Mouse (Mus musculus) yolk sac, embryonic 10.5 days (tissue): ENCODE results near the gene Mxd3.

Source experiments
- DNase-seq: peaks from one replicate; pipeline ENCODE4 v3.0.0-alpha.2; 2017; ENCODE audit warnings: low spot score

Mxd3 gene

GRCm38 (mm10) chr13:55332331-55332730 lies 2.7 kb upstream of the Mxd3 start:
- DNase-seq: no peak

GRCm38 (mm10) chr13:55330567-55331400 lies 1.2 kb upstream of the Mxd3 start:
- no peak for DNase-seq

- DNase-seq: no peak
These were observed 427 bp downstream of the Mxd3 start for GRCm38 (mm10) chr13:55329109-55329682.

- DNase-seq: peak; percentile 2
These were observed 982 bp downstream of the Mxd3 start for GRCm38 (mm10) chr13:55328641-55329040.

GRCm38 (mm10) chr13:55328171-55328570 lies 1.5 kb downstream of the Mxd3 start:
- DNase-seq: no peak

GRCm38 (mm10) chr13:55327633-55328032 lies 2.0 kb downstream of the Mxd3 start:
- DNase-seq: no peak

- no peak for DNase-seq
These were observed 2.5 kb downstream of the Mxd3 start for GRCm38 (mm10) chr13:55327169-55327568.

- DNase-seq: no peak
These were observed 4.0 kb downstream of the Mxd3 start for GRCm38 (mm10) chr13:55325596-55325995.

- DNase-seq: peak; percentile 71
These were observed 7.3 kb downstream of the Mxd3 start for GRCm38 (mm10) chr13:55322130-55322825.

- DNase-seq: peak; percentile 89
These were observed 8.0 kb downstream of the Mxd3 start, which contains the start of gene Rab24 for GRCm38 (mm10) chr13:55321434-55322129. Gene Rab24 (minus strand): TSS chr13:55321946.

GRCm38 (mm10) chr13:55319931-55320533 lies 9.6 kb downstream of the Mxd3 start, which contains the start of gene Prelid1:
Gene Prelid1 (plus strand): TSS chr13:55320500.
- DNase-seq: no peak

GRCm38 (mm10) chr13:55318351-55318750 lies 11.3 kb downstream of the Mxd3 start:
- no peak for DNase-seq

GRCm38 (mm10) chr13:55314891-55315412 lies 14.7 kb downstream of the Mxd3 start:
- no peak for DNase-seq

- DNase-seq: no peak
These were observed 16.6 kb downstream of the Mxd3 start for GRCm38 (mm10) chr13:55313051-55313450.

GRCm38 (mm10) chr13:55312028-55312630 lies 17.5 kb downstream of the Mxd3 start:
- no peak for DNase-seq

- DNase-seq: no peak
These were observed 28.7 kb downstream of the Mxd3 start for GRCm38 (mm10) chr13:55300913-55301312.

- DNase-seq: no peak
These were observed 32.9 kb downstream of the Mxd3 start for GRCm38 (mm10) chr13:55296760-55297159.

GRCm38 (mm10) chr13:55288854-55289253 lies 40.8 kb downstream of the Mxd3 start:
- no peak for DNase-seq

GRCm38 (mm10) chr13:55277646-55278045 lies 52.0 kb downstream of the Mxd3 start:
- DNase-seq: no peak

- no peak for DNase-seq
These were observed 52.4 kb downstream of the Mxd3 start for GRCm38 (mm10) chr13:55277203-55277602.
